Mouse (Mus musculus) layer of hippocampus, adult 2 months (tissue): ENCODE data around the gene Mgat5. TPM values are rescaled to one million over a fixed set of nuclear protein-coding genes. Genes with fewer than 3 reads are reported as not detected.

ENCODE experiments used
- DNase-seq, 2 experiments: peaks; one replicate each; pipeline ENCODE4 v3.0.0; 2022; ENCODE audit warnings: low spot score in 2 of 2
- H3K27ac ChIP-seq: fragments of 200-600 bp; 2 replicates; pipeline ENCODE4 v1.8.1; 2022
- H3K4me3 ChIP-seq: fragments of 200-600 bp; 2 replicates; pipeline ENCODE4 v1.8.1; 2022; ENCODE audit warnings: mild to moderate bottlenecking
- CTCF ChIP-seq: fragments of 200-600 bp; conservative IDR thresholded peaks from 2 replicates; pipeline ENCODE4 v1.8.1; 2022; ENCODE audit warnings: antibody characterized with exemption, mild to moderate bottlenecking, moderate library complexity
- total RNA-seq, 2 experiments: library from RNA; stranded (reverse); gene quantifications; 2 replicates each; pipeline ENCODE4 v1.2.3; 2021

Gene Mgat5
- total RNA-seq, 2 experiments from 2014 or later, result 51.0 to 52.4 TPM

DNA sequence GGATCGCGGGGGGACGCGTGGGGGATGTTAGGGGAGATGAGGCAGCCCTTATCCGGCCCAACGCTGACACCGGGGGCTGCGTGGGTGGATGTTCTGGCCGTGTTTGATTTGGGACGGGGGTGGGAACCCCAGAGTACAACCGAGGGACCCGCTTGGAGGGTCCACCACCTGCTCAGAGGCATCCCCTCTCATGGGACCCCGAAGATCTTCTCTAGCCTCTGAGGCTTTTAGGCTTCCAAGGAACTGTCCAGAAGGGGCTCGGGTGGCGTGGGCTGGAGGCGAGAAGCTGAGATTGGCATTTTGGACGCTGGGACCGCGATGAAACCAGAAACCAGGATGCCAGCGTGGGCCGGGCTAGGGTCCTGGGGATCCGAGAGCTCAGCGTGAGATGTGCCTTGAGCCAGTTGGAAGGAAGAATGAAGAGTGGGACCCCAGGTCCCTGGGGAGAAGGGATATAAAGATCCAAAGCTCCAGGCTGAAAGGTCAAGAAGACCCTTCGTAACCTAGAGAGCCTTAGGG lies 745 bp downstream of the Mgat5 start:
- Histone ChIP-seq H3K27ac (peak overlapping the region; percentile 97), H3K4me3 (peak overlapping the region; percentile 98)
- peak in 1 of 2 experiments; percentile 15 for DNase-seq
- TF ChIP-seq CTCF, result no peak

DNA sequence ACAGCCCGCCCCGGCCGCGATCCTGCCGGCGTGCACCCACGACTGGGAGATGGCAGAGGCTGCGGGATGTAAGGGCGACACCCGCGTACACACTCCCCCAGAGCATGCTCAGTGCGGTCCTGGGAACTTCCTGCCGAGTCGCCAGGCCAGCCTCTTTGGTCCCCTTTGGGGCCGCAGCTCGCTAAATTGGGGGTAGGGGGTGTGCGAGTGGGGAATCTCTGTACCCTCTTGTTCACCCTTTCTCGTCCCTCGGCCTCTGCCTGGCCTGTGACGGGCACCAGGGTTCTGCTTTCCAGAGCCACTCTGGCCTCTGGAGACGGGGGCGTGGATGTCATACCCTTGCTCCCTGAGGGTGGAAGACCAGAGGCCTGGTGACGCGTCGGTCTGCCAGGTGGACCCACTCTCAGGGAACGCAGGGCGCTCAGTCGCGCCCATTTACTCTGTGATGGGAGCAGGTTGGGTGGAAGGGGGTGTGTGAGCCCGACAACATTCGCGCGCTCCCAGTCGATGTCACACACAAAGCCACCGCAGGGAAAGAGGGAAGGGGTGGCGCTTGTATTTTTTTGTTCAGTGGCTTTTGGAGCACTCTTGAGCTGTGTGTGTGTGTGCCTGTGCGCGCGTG lies 1.3 kb downstream of the Mgat5 start:
- peak in 1 of 2 experiments; percentile 28 for DNase-seq
- H3K27ac ChIP-seq, result peak overlapping the region; percentile 97
- H3K4me3 ChIP-seq, result peak overlapping the region; percentile 98
- TF ChIP-seq CTCF, result no peak

DNA sequence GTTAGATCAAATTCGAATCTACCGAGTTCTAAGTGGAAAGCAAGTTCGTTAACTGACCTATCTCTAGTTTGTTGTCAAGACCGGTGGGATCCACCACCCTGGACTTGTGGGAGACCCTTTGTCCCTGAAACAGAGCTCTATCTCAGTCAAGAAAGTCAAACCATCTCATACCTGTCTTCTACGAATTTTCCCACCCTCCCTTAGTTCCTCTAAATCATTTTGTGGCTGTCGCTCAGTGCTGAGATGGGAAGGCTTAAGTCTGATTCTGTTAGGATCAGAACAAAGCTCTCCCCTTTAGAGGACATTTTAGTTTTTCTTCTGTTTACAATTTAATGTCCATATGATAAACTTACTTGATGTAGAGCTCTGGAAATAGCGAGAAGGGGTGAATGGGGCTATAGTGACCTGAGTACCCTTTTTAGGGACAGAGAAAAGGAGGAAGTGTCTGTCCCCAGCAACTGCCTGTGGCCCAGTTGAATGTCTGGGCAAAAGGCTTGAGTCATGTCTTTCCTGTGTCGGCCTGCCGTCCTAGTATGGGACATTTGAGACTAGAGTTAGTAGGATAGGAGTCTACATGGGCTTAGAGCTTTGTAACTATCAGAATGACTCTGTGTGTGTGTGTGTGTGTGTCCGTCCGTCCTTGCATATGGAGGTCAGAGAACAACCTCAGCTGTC lies 2.2 kb downstream of the Mgat5 start:
- Histone ChIP-seq H3K27ac (peak overlapping the region; percentile 97; the same call in 1 of the 2 replicates), H3K4me3 (peak overlapping the region; percentile 98)
- DNase-seq, result no peak
- TF ChIP-seq CTCF, result no peak

GRCm38 (mm10) chr1:127208167-127208566 lies 3.4 kb downstream of the Mgat5 start:
- 0 out of 2 replicates have a peak overlapping the region, but pooled peaks have one; percentile 10 for H3K27ac ChIP-seq
- DNase-seq, result no peak
- no peak overlapping the region for H3K4me3 ChIP-seq
- TF ChIP-seq CTCF, result no peak

- DNase-seq, result no peak
- TF ChIP-seq CTCF, result no peak
- H3K27ac ChIP-seq, result no peak overlapping the region
- no peak overlapping the region for H3K4me3 ChIP-seq
These were observed 8.0 kb downstream of the Mgat5 start for GRCm38 (mm10) chr1:127212812-127213211.

DNA sequence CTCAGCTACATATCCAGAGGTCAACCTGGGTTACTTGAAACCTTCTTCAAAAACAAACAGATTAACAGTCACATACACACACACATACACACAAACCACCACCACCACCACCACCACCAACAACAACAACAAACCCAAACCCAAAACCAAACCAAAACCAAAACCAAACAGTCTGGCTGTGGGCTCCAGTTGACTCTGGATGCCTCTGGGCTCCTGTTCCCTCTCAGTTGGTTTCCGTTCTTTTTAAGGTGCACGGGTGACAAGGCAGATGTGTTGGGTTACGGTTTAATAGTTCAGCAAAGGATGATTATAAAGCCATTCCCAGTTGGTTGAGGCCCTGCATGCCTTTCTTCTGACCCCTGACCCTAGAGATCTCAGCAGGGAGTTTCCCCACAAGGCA lies 8.6 kb downstream of the Mgat5 start:
- Histone ChIP-seq H3K4me3 (no peak overlapping the region), H3K27ac (no peak overlapping the region)
- no peak for DNase-seq
- TF ChIP-seq CTCF, result no peak

GRCm38 (mm10) chr1:127214585-127215232 lies 9.9 kb downstream of the Mgat5 start:
- no peak overlapping the region for H3K27ac ChIP-seq
- TF ChIP-seq CTCF, result no peak
- no peak for DNase-seq

GRCm38 (mm10) chr1:127216979-127217378 lies 12.2 kb downstream of the Mgat5 start:
- H3K4me3 ChIP-seq, result no peak overlapping the region
- no peak overlapping the region for H3K27ac ChIP-seq
- no peak for DNase-seq
- no peak for TF ChIP-seq CTCF

More at GRCm38 (mm10) chr1:127214585-127215232, 9.9 kb downstream of the Mgat5 start:
- H3K4me3 ChIP-seq, result no peak overlapping the region

GRCm38 (mm10) chr1:127217665-127218064 lies 12.8 kb downstream of the Mgat5 start:
- TF ChIP-seq CTCF, result no peak
- H3K4me3 ChIP-seq, result no peak overlapping the region
- H3K27ac ChIP-seq, result no peak overlapping the region
- DNase-seq, result no peak

- no peak overlapping the region for H3K27ac ChIP-seq
- TF ChIP-seq CTCF, result no peak
- no peak for DNase-seq
These were observed 13.4 kb downstream of the Mgat5 start for GRCm38 (mm10) chr1:127218182-127218581.

GRCm38 (mm10) chr1:127219161-127219560 lies 14.3 kb downstream of the Mgat5 start:
- Histone ChIP-seq H3K4me3 (no peak overlapping the region), H3K27ac (no peak overlapping the region)
- TF ChIP-seq CTCF, result no peak
- DNase-seq, result no peak

More at GRCm38 (mm10) chr1:127218182-127218581, 13.4 kb downstream of the Mgat5 start:
- no peak overlapping the region for H3K4me3 ChIP-seq

DNA sequence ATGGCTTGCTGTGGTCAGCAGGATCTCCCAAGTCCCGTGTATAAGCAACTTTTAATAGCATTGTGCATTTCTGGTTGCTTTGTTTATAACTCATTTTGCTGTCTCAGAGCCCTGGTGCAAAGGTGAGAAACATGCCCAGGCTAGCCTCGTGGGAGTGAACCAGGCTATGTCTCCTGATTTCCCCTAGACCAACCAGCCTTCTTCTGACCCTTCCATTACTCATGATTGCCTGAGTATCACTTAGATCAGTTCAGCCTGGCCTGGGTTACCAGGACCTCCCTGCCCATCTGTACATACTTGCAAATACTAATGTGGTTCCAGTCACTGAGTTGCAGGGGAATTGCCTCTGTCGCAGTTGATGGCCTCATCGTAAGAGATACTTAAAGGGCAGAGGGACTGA lies 14.8 kb downstream of the Mgat5 start:
- DNase-seq, result no peak

More for the DNA sequence above, 14.8 kb downstream of the Mgat5 start:
- no peak overlapping the region for H3K4me3 ChIP-seq
- TF ChIP-seq CTCF, result no peak
- no peak overlapping the region for H3K27ac ChIP-seq
